Mouse (Mus musculus) induced T-regulatory cell, adult 2 months (primary cell): ENCODE measurements around the gene Gm7298.
"Not testable (repeated sequence)": the region's sequence is repeated elsewhere in the genome, so short reads cannot be mapped to it uniquely, and the experiment has no call there.

Source experiments
- DNase-seq: peaks from one replicate; pipeline ENCODE4 v3.0.0-alpha.2; 2012; ENCODE audit warnings: low read depth

Gene Gm7298

GRCm38 (mm10) chr6:121732632-121733031 lies at the start of gene Gm7298:
Gene Gm7298 (plus strand): TSS chr6:121732932.
- DNase-seq = no peak

GRCm38 (mm10) chr6:121828034-121828433 lies 95.3 kb downstream of the Gm7298 start:
- DNase-seq = no peak

GRCm38 (mm10) chr6:121836361-121836760 lies 103.6 kb downstream of the Gm7298 start:
- DNase-seq = no peak

GRCm38 (mm10) chr6:121838271-121838670 lies 105.5 kb downstream of the Gm7298 start, which contains the start of gene Mug1:
Gene Mug1 (plus strand): TSS chr6:121838541.
- not testable (repeated sequence) for DNase-seq
